Mouse (Mus musculus): ENCODE measurements at regions not wholly inside any gene's neighbourhood (a gene's known extent, or its start where the extent isn't known, plus 50 kb on each side); places are given as distances from the start of the nearest gene placed in this dataset.

DNA sequence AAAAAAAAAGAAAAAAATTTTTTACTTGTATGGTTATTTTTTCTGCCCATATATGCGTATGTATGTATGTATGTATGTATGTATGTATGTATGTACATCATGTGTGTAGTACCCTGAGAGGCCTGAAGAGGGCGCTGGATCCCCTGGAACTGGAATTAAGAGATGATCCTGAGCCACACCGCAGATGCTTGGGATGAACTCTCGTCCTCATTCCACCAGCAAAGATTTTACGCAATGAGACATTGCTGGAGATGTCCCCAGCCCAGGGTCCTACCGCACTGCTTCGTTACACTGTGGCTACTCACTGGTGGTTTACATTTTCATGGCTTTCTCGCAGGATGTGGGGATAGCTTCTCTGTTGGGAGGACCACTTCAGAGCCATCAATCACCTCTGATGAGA is 53.5 kb upstream of the Exoc6 start:
- TF ChIP-seq EP300 (IDR thresholded peaks at IDR 0.05) (no peak), CTCF (IDR thresholded peaks at IDR 0.05) (peak; percentile 18; the same call in 1 of the 2 replicates)

All from lung, postnatal 0 days (tissue).